Mouse (Mus musculus) liver, embryonic 13.5 days (tissue): ENCODE data around the gene Prop1. TPM values are rescaled to one million over a fixed set of nuclear protein-coding genes. Genes with fewer than 3 reads are reported as not detected.

Experiments used
- ATAC-seq: fragments of 200-750 bp; cut with Nextera tagmentation; 2 replicates; pipeline ENCODE4 v1.8.0; 2017; ENCODE audit warnings: low read depth, mild to moderate bottlenecking, moderate number of reproducible peaks, moderate library complexity
- DNase-seq: peaks from one replicate; pipeline ENCODE4 v3.0.0; 2022
- H3K27ac ChIP-seq: fragments of 300-500 bp; sonication (generic); 2 replicates; pipeline ENCODE4 v1.5.1; 2015; ENCODE audit warnings: moderate library complexity, mild to moderate bottlenecking, inconsistent platforms
- H3K27me3 ChIP-seq: fragments of 300-500 bp; sonication (generic); 2 replicates; pipeline ENCODE4 v1.6.1; 2015; ENCODE audit warnings: mild to moderate bottlenecking, inconsistent platforms
- H3K36me3 ChIP-seq: fragments of 300-500 bp; sonication (generic); 2 replicates; pipeline ENCODE4 v1.6.1; 2015; ENCODE audit warnings: mild to moderate bottlenecking, inconsistent platforms
- H3K4me1 ChIP-seq: fragments of 300-500 bp; sonication (generic); replicated peaks from 2 replicates; pipeline ENCODE4 v1.6.1; 2015; ENCODE audit warnings: inconsistent platforms
- H3K4me2 ChIP-seq: fragments of 300-500 bp; sonication (generic); 2 replicates; pipeline ENCODE4 v1.6.1; 2015; ENCODE audit warnings: inconsistent platforms, mild to moderate bottlenecking, moderate library complexity
- H3K4me3 ChIP-seq: fragments of 300-500 bp; sonication (generic); replicated peaks from 2 replicates; pipeline ENCODE4 v1.5.1; 2015; ENCODE audit warnings: mild to moderate bottlenecking, inconsistent platforms
- H3K9ac ChIP-seq: fragments of 300-500 bp; sonication (generic); 2 replicates; pipeline ENCODE4 v1.6.1; 2015; ENCODE audit warnings: mild to moderate bottlenecking, inconsistent platforms
- H3K9me3 ChIP-seq: fragments of 300-500 bp; sonication (generic); replicated peaks from 2 replicates; pipeline ENCODE4 v1.6.1; 2016; ENCODE audit warnings: inconsistent platforms
- WGBS: fragments of 180-500 bp; shearing (Covaris S2); methylation state at CpG from one replicate; pipeline ENCODE4 v1.1.7; 2015; ENCODE audit not compliant: insufficient replicate concordance; 5-methylcytosine and 5-hydroxymethylcytosine counted together
- polyA plus RNA-seq: library from polyadenylated mRNA; unstranded; fragments of >200 nt; fragmentation: Nextera tagmentation; extraction: Ambion mirVana; gene quantifications from 2 replicates; pipeline ENCODE4 v1.2.1, GENCODE M21; 2015

The Prop1 gene
- not detected in 2 replicates for polyA plus RNA-seq

DNA sequence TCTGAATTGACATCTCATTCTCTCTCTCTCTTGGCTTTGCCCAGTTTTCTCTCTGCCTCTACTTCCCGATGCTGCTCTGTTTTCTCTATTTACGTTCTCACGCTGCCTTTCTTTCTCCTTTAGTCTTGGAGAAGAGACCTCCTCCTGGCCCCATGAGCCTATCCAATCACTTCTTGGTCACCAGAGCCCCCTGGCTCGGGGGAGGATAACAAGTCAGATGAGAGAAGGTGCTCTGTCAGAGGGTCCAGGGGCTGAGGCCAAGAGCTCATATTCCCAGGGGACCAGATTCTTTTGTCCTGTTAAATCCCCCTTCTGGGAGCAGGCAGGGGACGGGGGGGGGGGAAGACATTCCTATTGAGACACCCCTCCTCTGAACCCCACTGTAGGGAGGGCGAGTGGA, at the start of gene Prop1:
Gene Prop1 (minus strand): TSS at position 101 of the 400 bp plus-strand sequence.
- H3K9ac ChIP-seq = no peak within 1 kb of the TSS
- H3K9me3 ChIP-seq = 0 out of 2 replicates have a peak, but pooled peaks cover 3% of the 10 kb centered on the region
- DNase-seq (no peak), ATAC-seq (no peak)
- H3K27ac ChIP-seq = no peak within 1 kb of the TSS
- no peaks in the 10 kb centered on the region for H3K36me3 ChIP-seq
- H3K27me3 ChIP-seq = no peaks in the 10 kb centered on the region
- no peak within 1 kb of the TSS for H3K4me2 ChIP-seq
- no peaks in the 10 kb centered on the region for H3K4me1 ChIP-seq
- H3K4me3 ChIP-seq = no peak within 1 kb of the TSS
- WGBS = 65% methylated on average over 6 of the region's 6 CpGs

DNA sequence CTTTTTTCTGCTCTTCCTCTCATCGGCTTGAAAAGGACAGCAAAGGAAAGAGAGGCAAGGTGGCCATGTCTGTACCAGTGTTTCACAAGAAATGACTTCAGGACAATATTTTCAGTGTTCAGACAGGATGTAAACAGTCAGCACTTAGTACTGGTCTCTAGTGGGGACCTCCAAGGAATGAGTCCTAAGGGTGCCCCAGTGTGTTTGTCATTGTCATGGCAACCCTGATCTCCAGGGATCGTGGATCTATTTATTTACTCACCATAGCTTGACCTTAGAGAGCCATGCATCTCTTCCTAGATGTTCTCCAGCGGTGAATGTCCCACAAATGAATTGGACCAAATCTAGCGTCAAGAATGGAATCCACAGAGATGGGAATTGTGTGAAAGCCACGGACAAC, 49.7 kb upstream of the Prop1 start, which contains the start of gene Olfr51:
Gene Olfr51 (plus strand): TSS at position 301 of the 400 bp plus-strand sequence.
- 51% methylated on average over 5 of the region's 5 CpGs for WGBS
- Histone ChIP-seq H3K9me3 (no peaks in the 10 kb centered on the region), H3K9ac (no peak within 1 kb of the TSS), H3K27ac (no peak within 1 kb of the TSS), H3K36me3 (no peaks in the 10 kb centered on the region), H3K4me1 (no peaks in the 10 kb centered on the region), H3K4me2 (no peak within 1 kb of the TSS), H3K4me3 (no peak within 1 kb of the TSS), H3K27me3 (no peaks in the 10 kb centered on the region)
- DNase-seq (no peak), ATAC-seq (no peak)

DNA sequence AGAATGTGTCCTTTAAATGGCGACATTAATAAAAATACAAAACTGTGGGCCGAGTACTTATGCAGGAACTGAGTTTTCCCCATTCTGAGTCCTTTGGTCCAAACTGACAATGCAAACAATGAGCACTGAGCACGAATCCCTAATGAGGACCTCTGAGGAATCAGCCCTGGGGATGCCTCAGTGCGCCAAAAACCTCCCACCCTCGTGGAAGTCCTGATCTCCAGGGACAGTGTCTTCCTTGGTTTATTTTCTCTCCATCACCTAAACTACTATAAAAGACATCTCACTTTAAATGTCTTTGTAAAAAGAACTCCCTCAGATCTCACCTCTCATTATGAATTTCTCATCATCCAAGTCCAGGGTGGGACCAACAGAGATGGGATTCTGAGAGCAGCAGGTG, 28.1 kb upstream of the Prop1 start, which contains the start of gene Olfr1377:
Gene Olfr1377 (plus strand): TSS at position 301 of the 400 bp plus-strand sequence.
- Histone ChIP-seq H3K4me2 (no peak within 1 kb of the TSS), H3K4me3 (no peak within 1 kb of the TSS), H3K36me3 (no peaks in the 10 kb centered on the region), H3K9ac (no peak within 1 kb of the TSS), H3K27ac (no peak within 1 kb of the TSS), H3K9me3 (no peaks in the 10 kb centered on the region), H3K4me1 (no peaks in the 10 kb centered on the region), H3K27me3 (no peaks in the 10 kb centered on the region)
- DNase-seq (no peak), ATAC-seq (no peak)
- WGBS = 57% methylated on average over 5 of the region's 5 CpGs

DNA sequence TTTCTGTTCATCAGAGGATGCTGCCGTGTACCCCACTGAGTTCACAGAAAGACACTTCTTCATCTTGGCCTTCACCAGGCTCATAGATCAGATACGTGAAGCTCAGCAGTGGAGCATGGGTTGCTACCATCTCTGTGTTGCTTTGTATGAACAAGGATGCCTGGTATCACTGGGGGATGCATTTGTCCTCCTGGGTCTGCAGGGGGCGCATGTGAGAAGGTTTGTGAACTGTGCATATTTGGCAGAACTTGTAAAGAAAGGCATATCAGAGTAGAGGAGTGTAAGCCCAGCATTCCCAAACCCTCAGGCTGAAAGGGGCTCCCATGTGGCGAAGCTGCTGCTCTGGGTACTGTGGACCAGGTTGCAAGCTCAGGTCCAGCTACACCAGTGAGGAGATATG, 23.7 kb upstream of the Prop1 start:
- Histone ChIP-seq H3K9ac (no peak overlapping the region), H3K27me3 (no peaks in the 10 kb centered on the region), H3K4me2 (no peak overlapping the region), H3K36me3 (no peaks in the 10 kb centered on the region), H3K4me1 (no peaks in the 10 kb centered on the region), H3K4me3 (no peak overlapping the region), H3K9me3 (no peaks in the 10 kb centered on the region), H3K27ac (no peak overlapping the region)
- ATAC-seq (no peak), DNase-seq (no peak)
- WGBS = 57% methylated on average over 4 of the region's 4 CpGs

DNA sequence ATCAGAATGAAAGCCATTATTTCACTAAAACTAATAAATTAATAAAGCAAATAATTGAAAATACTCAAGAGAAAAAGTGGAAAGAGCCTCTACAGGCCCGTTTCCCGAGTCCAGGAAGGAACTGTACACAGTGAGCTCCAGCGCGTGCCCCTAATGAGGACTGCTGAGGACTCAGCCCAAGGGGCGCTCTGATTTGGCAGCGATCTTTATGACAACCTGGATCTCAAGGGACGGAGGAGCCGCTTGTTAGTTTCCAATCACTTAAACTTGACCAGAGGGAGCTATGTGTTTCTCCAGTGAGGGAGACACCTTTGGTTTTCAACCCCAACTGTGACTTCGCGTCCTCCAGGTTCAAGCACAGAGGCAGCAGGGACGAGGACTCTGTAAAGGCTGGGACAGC, 12.7 kb upstream of the Prop1 start, which contains the start of gene Olfr1378:
Gene Olfr1378 (plus strand): TSS at position 301 of the 400 bp plus-strand sequence.
- no peak for DNase-seq
- Histone ChIP-seq H3K27me3 (no peaks in the 10 kb centered on the region), H3K4me2 (no peak within 1 kb of the TSS), H3K36me3 (no peaks in the 10 kb centered on the region), H3K9me3 (0 out of 2 replicates have a peak, but pooled peaks cover 2% of the 10 kb centered on the region), H3K4me1 (no peaks in the 10 kb centered on the region), H3K9ac (no peak within 1 kb of the TSS), H3K4me3 (no peak within 1 kb of the TSS), H3K27ac (no peak within 1 kb of the TSS)
- no peak for ATAC-seq
- 74% methylated on average over 11 of the region's 11 CpGs for WGBS

DNA sequence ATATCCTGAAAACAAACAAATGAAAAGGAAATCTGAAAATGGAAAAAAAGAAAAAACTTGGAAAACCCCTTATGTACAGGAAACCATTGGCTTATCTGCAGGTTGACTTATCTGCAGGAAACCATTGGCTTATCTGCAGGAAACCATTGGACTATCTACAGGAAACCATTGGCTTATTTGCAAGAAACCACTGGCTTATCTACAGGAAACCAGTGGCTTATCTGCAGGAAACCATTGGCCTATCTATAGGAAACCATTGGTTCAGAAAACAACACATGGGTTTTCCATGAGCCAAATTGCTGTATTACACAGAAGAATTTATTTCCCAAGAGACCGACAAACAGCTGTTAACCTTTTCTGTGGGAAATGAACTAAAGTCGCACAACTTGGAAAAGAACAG, 11.3 kb upstream of the Prop1 start:
- Histone ChIP-seq H3K4me1 (no peaks in the 10 kb centered on the region), H3K36me3 (no peaks in the 10 kb centered on the region), H3K9me3 (0 out of 2 replicates have a peak, but pooled peaks cover 2% of the 10 kb centered on the region), H3K27ac (no peak overlapping the region), H3K9ac (no peak overlapping the region), H3K27me3 (no peaks in the 10 kb centered on the region), H3K4me3 (no peak overlapping the region), H3K4me2 (no peak overlapping the region)
- 33% methylated on average over 2 of the region's 2 CpGs for WGBS
- ATAC-seq (no peak), DNase-seq (no peak)

DNA sequence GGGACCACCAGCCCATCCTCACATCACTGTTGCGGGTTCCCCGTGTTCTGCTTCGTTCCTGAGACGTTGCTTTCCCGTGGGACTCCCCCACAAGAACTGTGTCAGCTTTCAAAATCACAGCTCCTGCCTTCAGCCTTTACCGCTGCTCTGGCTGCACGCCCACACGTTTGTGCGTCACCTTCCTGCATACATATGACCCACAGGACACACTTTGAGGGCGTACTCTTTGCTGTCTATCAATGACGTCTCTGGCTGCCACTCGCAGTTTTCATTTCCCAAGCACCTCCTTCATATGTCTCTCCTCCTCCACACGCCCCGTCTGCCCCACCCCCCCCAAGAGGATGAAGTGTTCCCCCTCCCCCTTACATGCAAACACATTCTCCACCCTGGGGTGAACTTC, 1.3 kb downstream of the Prop1 start:
- DNase-seq = no peak
- H3K27me3 ChIP-seq = no peaks in the 10 kb centered on the region
- no peaks in the 10 kb centered on the region for H3K36me3 ChIP-seq
- H3K9me3 ChIP-seq = 0 out of 2 replicates have a peak, but pooled peaks cover 3% of the 10 kb centered on the region
- 53% methylated on average over 14 of the region's 14 CpGs for whole genome bisulfite sequencing
- no peak overlapping the region for H3K4me3 ChIP-seq
- H3K4me2 ChIP-seq = no peak overlapping the region
- no peak overlapping the region for H3K27ac ChIP-seq
- no peak overlapping the region for H3K9ac ChIP-seq
- no peaks in the 10 kb centered on the region for H3K4me1 ChIP-seq
- no peak for ATAC-seq

DNA sequence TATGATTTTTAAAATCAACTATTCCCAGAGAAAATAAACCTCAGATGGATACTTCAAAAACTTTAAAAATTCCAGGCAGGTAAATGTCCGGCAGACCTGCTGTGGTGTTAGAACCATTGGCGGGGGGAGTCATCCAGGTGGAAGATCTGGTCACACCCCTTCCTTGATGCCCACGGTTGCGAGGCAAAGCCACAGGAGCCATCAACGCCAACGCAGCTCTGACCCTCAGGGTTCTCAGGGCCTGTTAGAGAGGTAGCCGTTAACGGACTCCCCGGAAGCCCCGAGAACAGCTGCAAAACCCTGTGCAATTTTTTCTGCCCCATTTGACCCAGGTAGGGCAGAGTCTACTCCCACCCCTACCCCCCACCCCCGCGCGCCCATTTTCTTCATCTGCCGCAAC, 10.1 kb downstream of the Prop1 start, which contains the start of gene 4933414I15Rik:
Gene 4933414I15Rik (minus strand): TSS at position 260 of the 400 bp plus-strand sequence.
- H3K9me3 ChIP-seq = no peaks in the 10 kb centered on the region
- no peak for DNase-seq
- no peak within 1 kb of the TSS for H3K27ac ChIP-seq
- no peaks in the 10 kb centered on the region for H3K27me3 ChIP-seq
- H3K9ac ChIP-seq = no peak within 1 kb of the TSS
- H3K4me2 ChIP-seq = no peak within 1 kb of the TSS
- no peaks in the 10 kb centered on the region for H3K4me1 ChIP-seq
- 70% methylated on average over 14 of the region's 14 CpGs for WGBS
- H3K36me3 ChIP-seq = no peaks in the 10 kb centered on the region
- no peak within 1 kb of the TSS for H3K4me3 ChIP-seq
- ATAC-seq = no peak

DNA sequence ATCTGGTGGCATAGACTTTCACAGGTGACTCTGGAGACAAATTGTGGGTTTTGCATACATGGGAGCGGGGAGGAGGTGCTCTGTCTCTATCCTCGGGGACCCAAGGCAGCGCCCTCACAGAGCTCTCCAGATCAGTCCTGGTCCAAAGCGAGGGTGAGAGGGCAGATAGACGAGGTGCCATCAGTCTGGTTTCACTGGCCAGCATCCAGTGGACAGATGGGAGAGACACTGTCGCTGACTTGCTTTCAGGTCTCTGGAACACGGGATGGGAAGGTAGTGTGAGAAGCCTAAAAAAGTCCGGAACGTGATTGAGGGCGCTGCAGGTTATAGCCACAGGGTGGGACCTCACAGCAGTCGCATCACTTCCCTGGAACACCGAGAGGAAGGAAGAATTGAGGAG, 11.2 kb downstream of the Prop1 start:
- DNase-seq = no peak
- no peak overlapping the region for H3K9ac ChIP-seq
- H3K36me3 ChIP-seq = no peaks in the 10 kb centered on the region
- no peak overlapping the region for H3K4me2 ChIP-seq
- WGBS = 52% methylated on average over 12 of the region's 12 CpGs
- no peaks in the 10 kb centered on the region for H3K27me3 ChIP-seq
- no peaks in the 10 kb centered on the region for H3K4me1 ChIP-seq
- ATAC-seq = no peak
- H3K9me3 ChIP-seq = no peaks in the 10 kb centered on the region
- H3K4me3 ChIP-seq = no peak overlapping the region
- H3K27ac ChIP-seq = no peak overlapping the region

DNA sequence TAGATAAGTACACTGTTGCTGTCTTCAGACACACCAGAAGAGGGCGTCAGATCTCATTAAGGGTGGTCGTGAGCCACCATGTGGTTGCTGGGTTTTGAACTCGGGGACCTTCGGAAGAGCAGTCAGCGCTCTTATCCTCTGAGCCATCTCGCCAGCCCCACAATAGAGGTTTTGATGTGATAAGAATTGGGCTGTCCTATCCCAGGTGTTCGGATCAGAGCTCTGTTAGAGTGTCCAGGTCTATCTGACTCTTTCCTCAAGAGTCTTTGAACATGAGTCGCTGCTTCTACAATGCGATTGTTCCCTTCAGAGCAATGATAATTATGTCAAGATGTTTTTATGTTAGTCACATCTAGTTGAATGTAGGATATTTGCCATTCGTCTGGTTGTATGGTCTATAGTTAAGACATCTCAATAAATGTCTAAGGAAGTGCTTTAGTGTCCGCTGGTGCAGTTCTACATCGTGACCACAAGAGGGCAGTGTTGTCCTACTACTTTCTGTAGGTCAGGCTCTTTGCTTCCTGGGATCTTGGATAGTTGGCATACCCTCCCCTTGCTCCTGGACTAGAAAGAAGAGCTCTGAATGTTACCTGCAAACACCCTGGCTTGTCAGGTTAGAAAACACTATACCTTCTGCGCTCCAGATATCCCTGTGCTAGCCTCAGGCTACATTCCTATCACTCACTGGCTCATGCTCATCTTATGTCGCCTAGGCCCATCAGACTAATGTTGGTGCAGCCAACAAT, 13.8 kb downstream of the Prop1 start:
- DNase-seq (no peak), ATAC-seq (no peak)
- no peak overlapping the region for H3K27ac ChIP-seq
- H3K9me3 ChIP-seq = no peaks in the 10 kb centered on the region
- H3K27me3 ChIP-seq = no peaks in the 10 kb centered on the region
- no peak overlapping the region for H3K9ac ChIP-seq
- H3K4me2 ChIP-seq = no peak overlapping the region
- no peak overlapping the region for H3K4me3 ChIP-seq
- 25% methylated on average over 14 of the region's 14 CpGs for WGBS
- no peaks in the 10 kb centered on the region for H3K36me3 ChIP-seq
- no peaks in the 10 kb centered on the region for H3K4me1 ChIP-seq

DNA sequence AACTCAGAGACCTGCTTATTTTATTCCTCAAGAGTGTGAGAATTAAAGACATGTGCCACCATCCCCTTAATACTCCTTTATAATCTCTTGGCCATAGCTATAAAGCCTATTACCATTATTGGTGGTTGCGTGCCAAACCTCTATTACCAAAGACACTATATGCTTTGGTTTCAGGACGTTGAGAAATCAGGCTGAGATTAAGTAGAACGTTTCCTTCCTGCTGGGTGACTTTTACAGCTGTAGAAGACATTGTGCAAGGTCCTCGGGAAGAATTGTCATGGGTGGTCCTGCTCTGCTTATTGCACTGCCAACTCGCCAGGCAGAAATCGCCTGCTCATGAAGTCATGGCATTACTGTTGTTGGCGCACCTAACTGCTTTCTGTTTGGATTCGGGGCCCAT, 15.1 kb downstream of the Prop1 start:
- DNase-seq (no peak), ATAC-seq (no peak)
- Histone ChIP-seq H3K36me3 (no peaks in the 10 kb centered on the region), H3K4me3 (no peak overlapping the region), H3K4me1 (no peaks in the 10 kb centered on the region), H3K9me3 (no peaks in the 10 kb centered on the region), H3K9ac (no peak overlapping the region), H3K27me3 (no peaks in the 10 kb centered on the region), H3K27ac (no peak overlapping the region), H3K4me2 (no peak overlapping the region)
- 53% methylated on average over 8 of the region's 8 CpGs for WGBS

DNA sequence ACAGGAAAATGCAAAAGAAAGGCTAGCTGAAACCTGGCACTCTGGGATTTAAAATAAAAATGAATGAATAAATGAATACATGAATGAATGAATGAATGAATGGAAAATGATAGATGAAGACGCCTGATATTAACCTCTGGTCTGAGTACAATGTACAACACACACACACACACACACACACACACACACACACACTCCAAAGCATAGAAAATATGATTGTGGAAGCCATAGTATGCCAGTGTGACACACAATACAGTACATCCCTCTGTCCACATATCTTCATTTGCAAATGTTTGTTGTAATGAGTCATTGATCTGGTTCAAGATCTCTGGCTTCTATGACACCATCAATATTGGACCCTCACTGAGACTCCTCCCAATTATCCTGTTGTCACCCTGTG, 21.5 kb downstream of the Prop1 start:
- Histone ChIP-seq H3K9ac (no peak overlapping the region), H3K36me3 (no peaks in the 10 kb centered on the region), H3K27ac (no peak overlapping the region), H3K4me2 (peak overlapping the region; percentile 87; the same call in 1 of the 2 replicates), H3K27me3 (peaks cover 25% of the 10 kb centered on the region), H3K4me1 (peaks cover 13% of the 10 kb centered on the region), H3K4me3 (no peak overlapping the region), H3K9me3 (no peaks in the 10 kb centered on the region)
- DNase-seq (no peak), ATAC-seq (no peak)
- 39% methylated on average over 1 of the region's 1 CpGs for WGBS
